Mouse (Mus musculus) B cell, adult 62 days (primary cell): ENCODE measurements around the gene Hkdc1. TPM values are rescaled to one million over a fixed set of nuclear protein-coding genes. Genes with fewer than 3 reads are reported as not detected.

Experiments
- total RNA-seq: library from RNA; stranded (reverse); gene quantifications from 4 replicates; pipeline ENCODE4 v1.2.4, GENCODE M21; 2023

Gene Hkdc1
- not detected in 4 replicates for total RNA-seq

DNA sequence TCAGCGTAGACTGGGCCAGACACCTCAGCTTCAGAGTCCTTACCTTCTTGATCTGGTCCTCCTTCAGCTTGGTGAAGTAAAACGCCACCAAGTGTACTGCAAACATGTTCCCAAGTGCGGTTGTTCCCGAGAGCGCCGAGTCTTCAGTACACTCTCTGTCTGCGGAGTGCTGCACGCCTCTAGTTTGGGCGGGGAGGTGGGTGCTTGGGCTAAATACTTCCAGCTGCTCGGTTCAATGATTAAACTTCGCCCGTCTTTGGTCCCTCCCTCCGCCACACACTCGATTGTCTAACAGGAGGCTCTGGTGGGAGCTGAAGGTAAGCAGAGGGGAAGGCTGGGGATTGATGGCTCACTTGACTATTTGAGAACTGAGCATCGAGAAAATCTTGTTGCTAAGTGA, at the start of gene Hkdc1:
Hkdc1 (minus strand) TSS at position 237 of the 400 bp plus-strand sequence.

DNA sequence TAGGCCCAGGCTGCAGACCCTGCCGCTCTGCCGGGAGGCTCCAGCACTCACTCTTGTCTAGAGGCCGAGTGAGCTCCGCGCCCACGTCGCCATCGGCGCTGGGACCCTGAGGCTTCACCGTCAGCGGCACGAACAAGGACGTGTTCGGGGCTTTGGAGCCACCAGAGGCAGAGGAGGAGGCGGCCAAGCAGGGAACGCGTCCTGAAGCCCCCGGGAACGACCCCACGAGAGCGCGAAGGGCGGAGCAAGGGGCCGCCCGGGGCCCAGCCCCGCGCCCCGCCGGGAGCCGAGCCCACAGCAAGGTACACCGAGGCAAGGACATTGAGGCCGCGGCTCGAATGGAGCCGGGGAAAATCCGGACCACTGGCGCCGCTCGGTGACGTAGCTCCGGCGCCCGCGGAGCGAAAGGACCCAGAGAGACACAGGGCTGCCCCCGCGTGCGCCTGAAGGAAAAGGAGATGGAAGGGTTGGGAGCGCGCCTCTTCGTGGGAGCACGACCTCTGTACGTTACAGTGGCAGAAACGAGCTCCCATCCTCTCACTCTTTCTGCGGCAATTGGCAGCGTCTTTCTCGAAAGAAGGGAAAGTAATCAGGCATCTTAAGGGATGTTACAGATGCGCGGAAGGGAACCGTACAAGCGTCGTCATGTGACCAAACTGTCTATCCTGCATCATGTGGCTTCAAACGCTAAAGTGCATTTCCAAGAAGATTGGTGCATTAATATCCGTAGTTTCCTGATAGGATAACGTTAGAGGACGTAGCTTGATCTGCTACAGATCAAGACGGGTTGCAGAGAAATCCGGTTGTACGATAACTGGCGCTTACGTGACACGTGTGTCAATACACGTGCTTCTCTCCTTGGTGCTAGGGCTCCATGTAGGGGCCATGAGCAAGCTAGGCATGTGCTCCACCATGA, 27.3 kb upstream of the Hkdc1 start, which contains the start of the genes 4930507D05Rik and Supv3l1:
4930507D05Rik (plus strand) TSS at position 126 of the 916 bp plus-strand sequence.
Supv3l1 (minus strand) TSS at position 375 of the 916 bp plus-strand sequence.

DNA sequence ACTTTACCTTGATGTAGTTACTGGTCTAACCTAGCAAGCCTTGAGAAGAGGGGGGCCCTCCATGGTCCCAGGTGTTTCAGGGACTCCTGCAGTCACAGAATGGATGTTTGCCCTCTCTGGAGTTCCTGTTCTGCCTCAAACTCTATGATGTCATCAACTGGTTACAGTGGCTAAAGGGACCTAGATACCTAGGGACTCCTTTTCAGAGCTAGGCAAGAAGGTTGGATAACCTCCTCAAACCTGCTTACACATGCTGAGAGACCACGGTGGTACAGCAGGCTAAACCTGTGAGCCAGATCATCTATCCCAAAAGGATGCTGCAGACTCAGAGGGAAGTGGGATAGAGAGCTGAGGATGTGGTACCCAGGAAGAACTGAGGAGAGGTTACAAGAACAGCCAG, 42.5 kb downstream of the Hkdc1 start, which contains the start of gene Hk1:
Hk1 (minus strand) TSS at position 101 of the 400 bp plus-strand sequence.

Other genes with a start within 250 kb of the Hkdc1 start
- gene Tspan15, start 191.2 kb downstream of the Hkdc1 start, total RNA-seq = 17.8 to 18.7 TPM (median 18.5 TPM) in 4 replicates
- gene Tacr2, start 170.1 kb downstream of the Hkdc1 start, total RNA-seq = not detected in 4 replicates
- 32.2 to 37.0 TPM (median 33.7 TPM) in 4 replicates for gene Hk1, start 42.6 kb downstream of the Hkdc1 start, total RNA-seq
- 0.31 to 0.72 TPM (median 0.64 TPM) in 4 replicates for gene 4930507D05Rik, start 27.0 kb upstream of the Hkdc1 start, total RNA-seq
- gene Supv3l1, start 27.2 kb upstream of the Hkdc1 start, total RNA-seq = 25.9 to 30.0 TPM (median 26.8 TPM) in 4 replicates
- gene Vps26a, start 64.3 kb upstream of the Hkdc1 start, total RNA-seq = 34.2 to 36.3 TPM (median 35.3 TPM) in 4 replicates
- 691 to 743 TPM (median 721 TPM) in 4 replicates for gene Srgn, start 105.0 kb upstream of the Hkdc1 start, total RNA-seq
- 23.1 to 31.8 TPM (median 26.9 TPM) in 4 replicates for gene Kif1bp, start 156.0 kb upstream of the Hkdc1 start, total RNA-seq
- 153 to 161 TPM (median 158 TPM) in 4 replicates for gene Ddx21, start 179.8 kb upstream of the Hkdc1 start, total RNA-seq
- 150 to 167 TPM (median 153 TPM) in 4 replicates for gene Ddx50, start 228.7 kb upstream of the Hkdc1 start, total RNA-seq